Mouse (Mus musculus): Measurements from ENCODE around the gene Mthfsd. TPM values are rescaled to one million over a fixed set of nuclear protein-coding genes. Genes with fewer than 3 reads are reported as not detected.
"Not testable (repeated sequence)": the region's sequence is repeated elsewhere in the genome, so short reads cannot be mapped to it uniquely, and the experiment has no call there.

Gene Mthfsd
- 68.2 and 72.3 TPM in 2 replicates for polyA plus RNA-seq (2016; fragmentation: Nextera tagmentation; extraction: Ambion mirVana)

- 2% methylated on average over 75 of the region's 75 CpGs for WGBS
- peak; percentile 99 for DNase-seq (ENCODE audit: low spot score)
- Histone ChIP-seq H3K9me3 (no peaks in the 10 kb centered on the region), H3K4me3 (peak within 1 kb of the TSS; percentile 90), H3K4me1 (peaks cover 38% of the 10 kb centered on the region), H3K27me3 (replicated peaks; ENCODE audit: low read depth, poor library complexity, severe bottlenecking) (peaks cover 39% of the 10 kb centered on the region), H3K27ac (replicated peaks) (peak within 1 kb of the TSS; percentile 92), H3K36me3 (replicated peaks) (peaks cover 38% of the 10 kb centered on the region)
Observed at GRCm38 (mm10) chr8:121107668-121108656, at the start of gene Mthfsd. Gene Mthfsd, minus strand, starts transcription at chr8:121108392.

- 86% methylated on average over 7 of the region's 7 CpGs for WGBS
- H3K4me3 ChIP-seq, result no peak overlapping the region
- no peak for DNase-seq (ENCODE audit: low spot score)
- H3K9me3 ChIP-seq, result no peaks in the 10 kb centered on the region
- H3K27ac ChIP-seq (replicated peaks), result no peak overlapping the region
- H3K4me1 ChIP-seq, result peaks cover 20% of the 10 kb centered on the region
- peaks cover 51% of the 10 kb centered on the region for H3K27me3 ChIP-seq (replicated peaks; ENCODE audit: low read depth, poor library complexity, severe bottlenecking)
- no peaks in the 10 kb centered on the region for H3K36me3 ChIP-seq (replicated peaks)
Observed at GRCm38 (mm10) chr8:121156990-121157491, 48.8 kb upstream of the Mthfsd start.

GRCm38 (mm10) chr8:121152394-121152793 is 44.2 kb upstream of the Mthfsd start:
- H3K4me1 ChIP-seq, result peaks cover 20% of the 10 kb centered on the region
- no peak for DNase-seq (ENCODE audit: low spot score)
- H3K36me3 ChIP-seq (replicated peaks), result no peaks in the 10 kb centered on the region
- no peak overlapping the region for H3K27ac ChIP-seq (replicated peaks)
- WGBS, result 64% methylated on average over 12 of the region's 12 CpGs
- no peak overlapping the region for H3K4me3 ChIP-seq
- peaks cover 56% of the 10 kb centered on the region for H3K27me3 ChIP-seq (replicated peaks; ENCODE audit: low read depth, poor library complexity, severe bottlenecking)
- H3K9me3 ChIP-seq, result no peaks in the 10 kb centered on the region

GRCm38 (mm10) chr8:121148573-121149083 is 40.4 kb upstream of the Mthfsd start:
- Histone ChIP-seq H3K4me1 (peaks cover 22% of the 10 kb centered on the region), H3K9me3 (no peaks in the 10 kb centered on the region), H3K4me3 (no peak overlapping the region), H3K27ac (replicated peaks) (no peak overlapping the region), H3K27me3 (replicated peaks; ENCODE audit: low read depth, poor library complexity, severe bottlenecking) (peaks cover 38% of the 10 kb centered on the region), H3K36me3 (replicated peaks) (no peaks in the 10 kb centered on the region)
- DNase-seq (ENCODE audit: low spot score), result no peak
- 42% methylated on average over 8 of the region's 8 CpGs for WGBS

- H3K9me3 ChIP-seq; DNase-seq (ENCODE audit: low spot score); H3K27ac ChIP-seq (replicated peaks); H3K4me3 ChIP-seq; H3K36me3 ChIP-seq (replicated peaks): not testable (repeated sequence)
- 77% methylated on average over 6 of the region's 6 CpGs for WGBS
- peaks cover 55% of the 10 kb centered on the region for H3K27me3 ChIP-seq (replicated peaks; ENCODE audit: low read depth, poor library complexity, severe bottlenecking)
- H3K4me1 ChIP-seq, result peaks cover 30% of the 10 kb centered on the region
Observed at GRCm38 (mm10) chr8:121145457-121146134, 37.4 kb upstream of the Mthfsd start.

- peaks cover 16% of the 10 kb centered on the region for H3K9me3 ChIP-seq
- H3K27ac ChIP-seq (replicated peaks), result no peak overlapping the region
- peaks cover 7% of the 10 kb centered on the region; the same call in 1 of the 2 replicates for H3K4me1 ChIP-seq
- peaks cover 7% of the 10 kb centered on the region; the same call in 1 of the 2 replicates for H3K36me3 ChIP-seq (replicated peaks)
- no peak overlapping the region for H3K4me3 ChIP-seq
- WGBS, result 92% methylated on average over 6 of the region's 6 CpGs
- H3K27me3 ChIP-seq (replicated peaks; ENCODE audit: low read depth, poor library complexity, severe bottlenecking), result peaks cover 41% of the 10 kb centered on the region
- DNase-seq (ENCODE audit: low spot score), result no peak
Observed at GRCm38 (mm10) chr8:121136856-121137255, 28.7 kb upstream of the Mthfsd start.

GRCm38 (mm10) chr8:121134512-121134911 is 26.3 kb upstream of the Mthfsd start:
- H3K4me3 ChIP-seq, result no peak overlapping the region
- 90% methylated on average over 11 of the region's 11 CpGs for WGBS
- H3K36me3 ChIP-seq (replicated peaks), result peaks cover 7% of the 10 kb centered on the region; the same call in 1 of the 2 replicates
- peaks cover 57% of the 10 kb centered on the region for H3K27me3 ChIP-seq (replicated peaks; ENCODE audit: low read depth, poor library complexity, severe bottlenecking)
- no peak for DNase-seq (ENCODE audit: low spot score)
- no peak overlapping the region for H3K27ac ChIP-seq (replicated peaks)
- H3K4me1 ChIP-seq, result peaks cover 12% of the 10 kb centered on the region
- peaks cover 16% of the 10 kb centered on the region for H3K9me3 ChIP-seq

GRCm38 (mm10) chr8:121134102-121134501 is 25.9 kb upstream of the Mthfsd start:
- H3K4me3 ChIP-seq, result no peak overlapping the region
- peaks cover 16% of the 10 kb centered on the region for H3K9me3 ChIP-seq
- peaks cover 16% of the 10 kb centered on the region for H3K4me1 ChIP-seq
- peaks cover 60% of the 10 kb centered on the region for H3K27me3 ChIP-seq (replicated peaks; ENCODE audit: low read depth, poor library complexity, severe bottlenecking)
- no peak overlapping the region for H3K27ac ChIP-seq (replicated peaks)
- peaks cover 7% of the 10 kb centered on the region; the same call in 1 of the 2 replicates for H3K36me3 ChIP-seq (replicated peaks)
- DNase-seq (ENCODE audit: low spot score), result no peak
- 90% methylated on average over 10 of the region's 10 CpGs for WGBS

- 56% methylated on average over 5 of the region's 5 CpGs for WGBS
- H3K4me1 ChIP-seq, result peaks cover 26% of the 10 kb centered on the region
- no peak for DNase-seq (ENCODE audit: low spot score)
- no peak overlapping the region for H3K27ac ChIP-seq (replicated peaks)
- H3K9me3 ChIP-seq, result peaks cover 10% of the 10 kb centered on the region
- peaks cover 7% of the 10 kb centered on the region; the same call in 1 of the 2 replicates for H3K36me3 ChIP-seq (replicated peaks)
- peaks cover 70% of the 10 kb centered on the region for H3K27me3 ChIP-seq (replicated peaks; ENCODE audit: low read depth, poor library complexity, severe bottlenecking)
- H3K4me3 ChIP-seq, result no peak overlapping the region
Observed at GRCm38 (mm10) chr8:121132961-121133513, 24.8 kb upstream of the Mthfsd start.

- no peaks in the 10 kb centered on the region for H3K36me3 ChIP-seq (replicated peaks)
- peak; percentile 62 for DNase-seq (ENCODE audit: low spot score)
- H3K4me1 ChIP-seq, result peaks cover 50% of the 10 kb centered on the region
- no peak overlapping the region for H3K4me3 ChIP-seq
- WGBS, result 31% methylated on average over 5 of the region's 5 CpGs
- H3K27ac ChIP-seq (replicated peaks), result no peak overlapping the region
- H3K9me3 ChIP-seq, result no peaks in the 10 kb centered on the region
- peaks cover 95% of the 10 kb centered on the region for H3K27me3 ChIP-seq (replicated peaks; ENCODE audit: low read depth, poor library complexity, severe bottlenecking)
Observed at GRCm38 (mm10) chr8:121130522-121130921, 22.3 kb upstream of the Mthfsd start.

GRCm38 (mm10) chr8:121129265-121129940 is 21.2 kb upstream of the Mthfsd start:
- peak overlapping the region; percentile 71 for H3K27ac ChIP-seq (replicated peaks)
- DNase-seq (ENCODE audit: low spot score), result no peak
- peak overlapping the region; percentile 51 for H3K4me3 ChIP-seq
- WGBS, result 15% methylated on average over 16 of the region's 16 CpGs
- peaks cover 98% of the 10 kb centered on the region for H3K27me3 ChIP-seq (replicated peaks; ENCODE audit: low read depth, poor library complexity, severe bottlenecking)
- H3K36me3 ChIP-seq (replicated peaks), result no peaks in the 10 kb centered on the region
- H3K4me1 ChIP-seq, result peaks cover 61% of the 10 kb centered on the region
- no peaks in the 10 kb centered on the region for H3K9me3 ChIP-seq

Data from embryonic facial prominence, embryonic 10.5 days (tissue).